Mouse (Mus musculus) megakaryocyte, embryonic 14.5 days (primary cell): Measurements from ENCODE around the gene Gpr3.

Source experiments
- FLI1 ChIP-seq: IDR thresholded peaks from 2 replicates; pipeline ENCODE4 v1.6.1; 2012; ENCODE audit warnings: low read length, inconsistent platforms, mixed read lengths
- GATA1 ChIP-seq: IDR thresholded peaks from 3 replicates; pipeline ENCODE4 v1.6.1; 2012; ENCODE audit warnings: mixed read lengths, low read length, inconsistent platforms, borderline replicate concordance

DNA sequence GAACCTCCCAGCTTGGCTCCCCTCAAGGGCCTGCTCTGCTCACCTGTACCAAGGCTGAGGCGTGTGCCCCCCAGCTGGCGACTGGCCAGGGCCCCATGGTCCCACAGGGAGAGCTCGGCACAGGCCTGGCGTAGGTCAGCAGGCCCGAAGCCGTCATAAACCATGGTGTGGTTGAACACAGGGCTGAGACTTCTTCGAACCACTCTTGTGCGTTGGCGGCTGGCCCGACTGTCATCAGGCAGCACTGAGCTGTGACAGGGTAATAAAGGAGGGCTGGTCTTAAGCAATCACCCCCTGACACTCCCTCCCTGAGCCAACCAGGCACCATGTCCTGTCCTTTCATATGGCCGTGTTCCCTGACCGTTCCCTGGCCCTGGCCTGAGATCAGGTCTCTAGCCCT lies 41.1 kb upstream of the Gpr3 start:
- TF ChIP-seq GATA1 (no peak), FLI1 (no peak)
